Mouse (Mus musculus) G1E (cell line): Measurements from ENCODE around the gene Taar2.

Experiments
- CTCF ChIP-seq: IDR thresholded peaks from 2 replicates; pipeline ENCODE4 v1.5.1; 2012; ENCODE audit warnings: low read depth, low read length, inconsistent platforms, mixed read lengths
- GATA1 ChIP-seq: IDR thresholded peaks from 2 replicates; pipeline ENCODE4 v1.6.1; 2012; ENCODE audit warnings: borderline replicate concordance, low read length, inconsistent platforms, mixed read lengths
- GATA2 ChIP-seq: IDR thresholded peaks from 2 replicates; pipeline ENCODE4 v1.6.1; 2012; ENCODE audit warnings: low read depth, low read length, inconsistent platforms, borderline replicate concordance
- POLR2AphosphoS5 ChIP-seq: IDR thresholded peaks from 2 replicates; pipeline ENCODE4 v1.6.1; 2012; ENCODE audit warnings: low read depth, low read length, inconsistent platforms; ENCODE audit not compliant: insufficient replicate concordance
- TAL1 ChIP-seq: conservative IDR thresholded peaks from 2 replicates; pipeline ENCODE4 v1.6.1; 2012; ENCODE audit warnings: low read depth, low read length, inconsistent platforms, mixed read lengths

DNA sequence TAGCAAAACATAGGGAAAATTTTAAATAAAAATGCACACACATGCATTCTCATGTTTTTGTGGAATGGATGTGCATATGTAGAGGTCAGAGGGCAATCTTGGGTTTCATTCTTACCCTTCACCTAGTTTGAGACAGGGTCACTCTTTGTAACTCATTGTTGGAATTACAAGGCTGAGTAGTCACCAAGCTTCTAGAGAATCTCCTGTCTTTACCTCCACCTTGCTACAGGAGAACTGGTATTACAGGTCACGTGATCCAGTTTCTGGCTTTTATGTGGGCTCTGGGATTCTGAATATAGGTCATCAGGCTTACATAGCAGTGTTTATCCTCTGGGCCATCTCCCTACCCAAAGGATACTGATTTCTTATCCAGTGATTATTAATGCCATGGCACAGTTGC, 32.7 kb upstream of the Taar2 start:
- TF ChIP-seq CTCF (no peak), GATA1 (no peak), POLR2AphosphoS5 (no peak), GATA2 (no peak), TAL1 (no peak)
